Mouse (Mus musculus) kidney, adult 8-10 months (tissue): Measurements from ENCODE around the gene Agbl5.

Experiments
- DNase-seq, 2 experiments: peaks; one replicate each; pipeline ENCODE4 v3.0.0; 2022

Agbl5 gene

DNA sequence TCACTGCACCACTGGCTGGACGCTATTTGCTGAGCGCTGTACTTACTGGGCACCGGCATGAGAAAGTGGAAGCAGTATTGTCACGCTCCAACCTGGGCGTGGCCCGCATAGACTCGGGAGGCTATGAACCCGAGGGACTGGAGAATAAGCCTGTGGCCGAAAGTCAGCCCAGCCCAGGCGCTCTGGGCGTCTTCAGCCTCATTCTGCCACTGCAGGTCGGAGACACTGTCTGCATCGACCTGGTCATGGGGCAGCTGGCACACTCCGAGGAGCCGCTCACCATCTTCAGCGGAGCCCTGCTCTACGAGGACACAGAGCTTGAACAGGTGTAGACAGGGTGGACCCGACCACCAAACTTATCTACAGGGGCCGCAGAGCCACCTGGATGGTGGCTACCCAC lies 32.1 kb downstream of the Agbl5 start:
- peak; percentile 51 to 61 for DNase-seq

DNA sequence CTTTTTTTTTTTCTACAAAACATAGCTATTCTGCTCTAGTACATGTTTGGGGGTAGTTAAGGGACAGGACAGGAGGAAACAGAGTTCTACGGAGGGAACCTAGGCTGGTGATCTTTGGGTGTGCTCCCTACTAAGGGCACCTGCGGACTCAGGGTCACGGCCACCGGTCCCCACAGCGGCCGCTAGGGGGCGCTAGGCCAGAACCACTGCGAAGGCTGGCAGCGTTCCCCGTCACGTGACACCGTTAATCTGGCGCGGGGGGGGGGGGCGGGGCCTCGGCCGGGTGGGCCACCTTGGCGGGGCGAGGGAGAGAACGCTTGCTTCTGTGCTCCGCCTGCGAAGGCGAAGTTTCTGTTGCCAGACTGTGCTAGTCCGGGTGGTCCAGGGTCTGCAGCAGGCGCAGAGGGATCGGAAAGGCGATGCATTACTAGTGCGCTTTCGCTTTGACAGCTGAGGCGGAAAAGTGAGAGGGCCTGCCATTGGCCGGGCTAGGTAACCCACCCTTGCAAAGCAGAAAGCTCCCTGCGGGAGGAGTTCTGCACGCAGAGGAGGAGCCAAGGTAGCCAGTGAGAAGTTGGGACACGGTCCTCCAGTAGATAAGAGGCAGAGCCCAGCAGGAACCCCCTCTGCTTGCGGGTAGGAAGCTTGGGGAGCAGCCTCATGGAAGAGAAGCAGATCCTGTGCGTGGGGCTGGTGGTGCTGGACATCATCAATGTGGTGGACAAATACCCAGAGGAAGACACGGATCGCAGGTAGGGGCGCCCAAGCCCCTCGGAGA lies 33.0 kb downstream of the Agbl5 start, which contains the start of gene Khk:
Khk (plus strand) TSS at position 176 of the 778 bp plus-strand sequence.
- peak; percentile 91 to 93 for DNase-seq

DNA sequence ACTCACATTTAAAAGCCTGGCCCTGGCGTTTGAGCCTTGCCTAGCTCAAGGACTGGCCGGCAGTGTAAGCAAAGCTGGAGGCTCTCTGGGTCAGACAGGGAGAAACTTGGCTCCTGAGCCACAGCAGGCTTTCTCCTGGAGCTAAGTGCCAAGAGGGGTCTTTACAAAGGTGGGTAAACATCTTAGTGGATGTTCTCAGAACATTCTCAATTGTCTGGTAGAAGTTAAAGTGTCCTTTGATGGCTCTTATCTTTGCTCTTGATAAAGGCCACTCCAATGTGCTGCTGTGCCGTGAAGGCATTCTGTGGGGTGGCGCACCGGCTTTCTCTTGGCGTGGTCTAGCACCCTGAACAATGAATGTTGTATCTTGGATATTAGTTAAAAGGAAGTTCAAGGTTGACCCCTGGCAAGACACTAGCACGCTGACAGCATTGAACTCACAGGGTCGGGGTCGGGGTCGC lies 34.1 kb downstream of the Agbl5 start:
- DNase-seq, result no peak

DNA sequence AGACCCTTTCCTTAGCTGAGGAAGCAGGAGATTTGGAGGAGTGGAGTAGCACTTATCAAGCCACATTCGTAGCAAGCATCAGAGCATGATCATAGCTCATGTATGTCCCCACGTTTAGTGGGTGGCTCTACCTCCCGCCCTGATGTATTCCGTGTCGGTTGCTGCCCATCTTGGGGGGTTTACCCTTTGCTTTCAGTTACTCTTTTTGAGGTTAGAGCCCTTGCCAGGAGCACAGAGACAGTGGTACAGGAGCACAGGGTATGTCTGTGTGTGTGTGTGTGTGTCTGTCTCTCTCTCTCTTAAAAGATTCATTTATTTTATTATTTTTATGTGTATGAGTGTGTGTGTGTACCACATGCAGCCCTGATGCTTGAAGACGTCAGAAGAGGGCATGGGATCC lies 34.6 kb downstream of the Agbl5 start:
- DNase-seq, result no peak

DNA sequence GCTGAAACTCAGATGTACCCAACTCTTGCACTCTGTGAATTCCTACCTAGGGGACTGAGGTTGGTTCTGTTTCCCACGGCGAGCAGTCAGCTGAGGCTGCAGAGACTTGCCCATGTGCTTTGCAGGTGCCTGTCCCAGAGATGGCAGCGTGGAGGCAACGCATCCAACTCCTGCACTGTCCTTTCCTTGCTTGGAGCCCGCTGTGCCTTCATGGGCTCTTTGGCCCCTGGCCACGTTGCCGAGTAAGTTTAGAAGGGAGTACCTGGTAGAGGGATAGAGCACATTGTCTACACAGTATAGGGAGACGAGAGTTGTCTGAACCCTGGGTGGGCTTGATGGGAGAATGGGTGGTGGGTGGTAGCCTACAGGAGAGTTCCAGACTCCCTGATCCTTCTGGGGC lies 36.1 kb downstream of the Agbl5 start:
- DNase-seq, result no peak

DNA sequence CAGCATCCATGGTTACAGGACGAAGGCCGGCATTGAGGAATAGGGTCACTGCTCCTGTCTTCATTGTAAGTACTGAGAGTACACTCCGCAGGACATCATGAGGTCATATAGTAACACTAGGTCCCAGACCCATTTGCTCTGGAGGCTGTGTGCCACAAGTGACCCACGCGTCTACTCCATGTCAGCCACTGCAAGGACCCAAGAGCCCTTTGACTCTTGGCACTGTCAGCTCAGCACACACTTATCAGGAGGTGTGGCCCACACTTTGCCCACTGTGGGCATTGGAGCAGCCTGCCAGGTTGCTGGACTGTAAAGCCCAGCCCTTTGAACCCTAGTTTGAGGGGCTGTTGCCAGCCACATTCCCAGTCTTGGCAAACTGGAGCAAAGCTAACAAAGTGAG lies 36.7 kb downstream of the Agbl5 start:
- peak; percentile 90 to 92 for DNase-seq

DNA sequence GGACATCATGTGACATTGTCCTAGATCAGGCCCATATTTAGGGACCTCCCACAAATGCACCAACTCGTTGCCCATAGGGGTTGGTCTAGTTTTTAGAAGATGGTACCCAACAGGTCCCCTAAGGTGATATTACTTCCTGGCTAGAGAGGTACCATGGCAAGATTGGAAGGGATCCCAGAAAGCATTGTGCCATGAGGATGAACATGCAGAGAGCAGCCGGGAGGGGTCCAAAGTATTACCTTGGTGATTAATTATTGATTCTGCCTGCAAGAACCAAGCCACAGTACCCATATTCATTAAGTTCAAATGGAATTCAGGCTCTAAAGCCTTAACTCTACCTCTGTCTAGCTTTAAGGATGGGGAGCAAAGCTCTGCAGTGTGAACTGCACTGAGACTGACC lies 37.6 kb downstream of the Agbl5 start:
- peak; percentile 80 to 92 for DNase-seq

DNA sequence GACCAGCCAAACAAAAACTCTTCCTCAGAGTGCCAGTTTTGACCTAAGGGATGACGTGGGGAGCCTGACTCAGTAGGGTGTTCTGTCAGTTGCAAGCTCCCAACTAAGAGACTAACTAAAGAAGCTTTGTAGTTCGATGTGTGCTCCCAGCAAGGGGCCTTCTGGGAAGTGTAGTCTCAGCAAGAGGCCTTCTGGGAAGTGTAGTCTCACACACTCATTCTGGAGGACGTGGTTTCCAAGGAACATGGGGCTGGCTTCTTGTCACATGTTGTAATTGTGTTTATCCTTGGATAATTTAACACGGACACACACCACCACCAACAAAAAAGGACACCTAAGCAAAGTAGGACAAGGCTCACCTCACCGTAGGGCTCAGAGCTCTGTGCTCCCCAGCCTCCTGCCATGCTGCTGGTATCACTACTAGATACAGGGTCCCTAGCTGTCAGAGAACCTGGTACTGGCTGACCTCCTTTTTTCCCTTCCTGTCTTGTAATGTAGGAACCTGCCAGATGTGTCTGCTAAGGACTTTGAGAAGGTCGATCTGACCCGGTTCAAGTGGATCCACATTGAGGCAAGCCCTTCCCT lies 39.5 kb downstream of the Agbl5 start:
- DNase-seq, result peak in 1 of 2 experiments; percentile 7

DNA sequence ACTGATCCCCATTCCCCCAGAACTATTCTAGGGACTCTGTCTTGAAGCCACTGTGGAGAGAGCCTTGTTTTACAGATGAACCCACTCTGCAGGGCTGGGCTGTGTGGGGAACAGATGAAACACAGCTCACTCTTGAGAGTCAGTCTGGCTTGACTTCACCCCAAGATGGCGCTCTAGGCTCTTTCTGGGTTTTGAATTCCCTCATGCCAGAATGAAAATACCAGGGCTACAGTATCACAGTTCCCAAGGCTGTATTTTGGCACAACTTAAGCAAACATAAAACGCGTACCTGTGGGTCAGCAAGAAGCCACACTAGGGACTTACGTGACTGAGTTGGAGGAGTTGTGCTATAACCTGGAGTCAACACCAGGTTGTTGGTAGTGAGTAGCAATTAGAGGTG lies 41.6 kb downstream of the Agbl5 start:
- peak; percentile 58 to 80 for DNase-seq

DNA sequence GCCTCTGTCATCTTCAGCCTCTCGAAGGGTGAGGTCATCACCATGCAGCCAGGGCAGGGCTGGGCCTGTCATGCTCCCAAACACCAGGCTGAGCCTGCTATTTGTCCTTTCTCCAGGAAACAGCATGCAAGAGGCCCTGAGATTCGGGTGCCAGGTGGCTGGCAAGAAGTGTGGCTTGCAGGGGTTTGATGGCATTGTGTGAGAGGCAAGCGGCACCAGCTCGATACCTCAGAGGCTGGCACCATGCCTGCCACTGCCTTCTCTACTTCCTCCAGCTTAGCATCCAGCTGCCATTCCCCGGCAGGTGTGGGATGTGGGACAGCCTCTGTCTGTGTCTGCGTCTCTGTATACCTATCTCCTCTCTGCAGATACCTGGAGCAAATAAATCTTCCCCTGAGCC lies 42.4 kb downstream of the Agbl5 start:
- no peak for DNase-seq

DNA sequence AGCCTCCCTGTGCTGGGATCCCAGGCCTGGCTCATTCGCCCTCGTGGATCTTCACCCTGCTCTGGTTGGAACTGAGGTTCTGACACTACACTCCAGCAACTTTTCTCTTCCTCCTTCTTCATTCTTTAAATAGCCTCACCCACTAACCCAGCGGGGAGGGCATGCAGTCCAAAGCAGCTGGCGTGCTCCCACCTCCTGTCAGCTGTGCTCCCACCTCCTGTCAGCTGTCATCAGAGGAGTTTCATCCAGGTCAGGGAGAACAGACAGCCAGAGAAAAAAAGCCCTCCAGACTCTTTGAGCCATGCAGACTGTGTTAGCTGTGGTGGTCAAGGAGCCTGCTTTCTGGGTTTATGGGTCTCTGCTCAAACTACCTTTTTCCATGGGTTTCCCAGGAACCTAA lies 42.9 kb downstream of the Agbl5 start:
- no peak for DNase-seq

DNA sequence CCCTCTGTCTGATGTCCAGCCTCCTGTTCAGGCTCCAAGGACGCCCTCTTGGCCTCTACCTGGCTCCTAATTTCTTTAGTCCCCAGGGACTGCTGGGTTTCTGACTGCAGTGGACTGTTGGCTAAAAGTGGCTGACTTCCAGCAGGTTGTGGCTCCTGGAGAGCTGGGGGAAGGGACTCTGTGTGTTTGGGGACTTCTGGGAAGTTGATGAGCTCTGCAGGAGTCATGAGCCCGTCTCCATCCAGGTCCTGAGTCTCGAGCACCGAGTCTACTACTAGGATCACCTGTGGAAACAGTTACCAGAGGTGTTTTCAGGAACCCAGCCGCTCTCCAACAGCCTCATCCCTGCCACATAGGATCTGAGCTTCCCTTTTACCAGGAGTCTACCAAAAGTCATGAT lies 45.2 kb downstream of the Agbl5 start:
- DNase-seq, result no peak

DNA sequence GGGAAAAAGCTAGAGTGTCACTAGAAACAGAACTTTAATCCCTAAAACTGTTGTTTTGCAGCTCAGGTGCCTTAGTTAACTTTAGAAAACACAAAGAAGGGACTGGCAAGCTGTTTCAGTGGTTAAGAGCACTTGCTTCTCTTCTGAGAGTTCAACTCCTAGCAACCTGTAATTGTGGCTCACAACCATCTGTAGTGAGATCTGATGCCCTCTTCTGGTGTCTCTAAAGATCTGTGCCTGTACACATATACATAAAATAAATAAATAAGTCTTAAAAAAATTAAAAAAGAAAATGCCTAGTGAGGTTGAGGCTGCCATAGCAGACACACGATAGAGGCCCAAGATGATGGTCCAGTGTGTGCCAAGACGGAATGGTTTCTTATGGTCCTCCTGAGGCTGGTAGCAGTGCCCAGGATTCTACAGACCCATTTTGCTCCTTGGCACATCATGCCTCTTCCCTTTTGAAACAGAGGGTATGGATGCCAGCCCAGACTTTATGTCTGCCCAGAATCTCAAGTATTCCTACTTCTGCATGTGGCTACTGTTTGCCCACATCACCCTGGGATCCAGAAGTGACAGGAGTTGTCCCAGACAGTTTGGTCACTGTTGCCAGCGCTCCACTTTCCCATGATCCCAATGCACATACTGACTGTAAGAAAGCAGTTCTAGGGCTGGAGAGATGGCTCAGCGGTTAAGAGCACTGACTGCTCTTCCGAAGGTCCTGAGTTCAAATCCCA lies 46.4 kb downstream of the Agbl5 start:
- DNase-seq, result no peak

DNA sequence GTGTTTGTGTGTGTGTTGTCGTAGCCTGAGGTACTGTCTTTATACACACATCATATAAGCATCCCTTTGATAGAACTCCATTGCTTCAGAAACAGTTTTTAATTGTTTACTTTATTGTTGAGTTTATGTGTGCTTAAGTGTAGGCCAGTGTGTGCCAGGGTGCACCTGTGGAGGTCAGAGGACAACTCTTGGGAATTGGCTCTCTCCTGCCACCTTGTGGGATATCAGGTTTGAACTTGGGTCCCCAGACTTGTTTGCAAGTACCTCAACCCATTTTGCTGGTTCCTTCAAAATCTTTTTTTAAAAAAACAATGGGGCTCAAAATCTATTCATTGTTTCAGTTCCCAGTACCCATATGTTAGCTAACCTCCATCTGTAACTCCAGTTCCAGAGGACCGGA lies 54.5 kb downstream of the Agbl5 start:
- DNase-seq, result peak; percentile 48 to 62

DNA sequence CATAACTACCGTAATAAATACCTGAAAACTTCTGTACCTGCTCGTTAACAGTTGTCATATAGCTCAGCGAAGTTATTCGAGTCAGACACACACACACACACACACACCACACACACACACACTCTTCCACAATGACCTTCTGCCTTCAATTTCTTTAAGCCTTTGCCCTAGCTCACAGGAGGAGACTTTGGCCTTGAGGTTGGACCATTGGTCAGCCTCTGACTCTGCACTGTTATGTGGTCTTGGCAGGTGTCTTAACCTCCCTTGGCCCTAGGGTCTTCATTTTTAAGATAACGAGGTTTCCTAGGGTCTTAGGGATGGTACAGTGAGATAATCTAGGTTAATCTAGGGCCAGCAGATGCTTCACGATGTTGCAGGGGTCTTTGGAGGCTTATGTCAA lies 55.9 kb downstream of the Agbl5 start:
- peak in 1 of 2 experiments; percentile 65 for DNase-seq

DNA sequence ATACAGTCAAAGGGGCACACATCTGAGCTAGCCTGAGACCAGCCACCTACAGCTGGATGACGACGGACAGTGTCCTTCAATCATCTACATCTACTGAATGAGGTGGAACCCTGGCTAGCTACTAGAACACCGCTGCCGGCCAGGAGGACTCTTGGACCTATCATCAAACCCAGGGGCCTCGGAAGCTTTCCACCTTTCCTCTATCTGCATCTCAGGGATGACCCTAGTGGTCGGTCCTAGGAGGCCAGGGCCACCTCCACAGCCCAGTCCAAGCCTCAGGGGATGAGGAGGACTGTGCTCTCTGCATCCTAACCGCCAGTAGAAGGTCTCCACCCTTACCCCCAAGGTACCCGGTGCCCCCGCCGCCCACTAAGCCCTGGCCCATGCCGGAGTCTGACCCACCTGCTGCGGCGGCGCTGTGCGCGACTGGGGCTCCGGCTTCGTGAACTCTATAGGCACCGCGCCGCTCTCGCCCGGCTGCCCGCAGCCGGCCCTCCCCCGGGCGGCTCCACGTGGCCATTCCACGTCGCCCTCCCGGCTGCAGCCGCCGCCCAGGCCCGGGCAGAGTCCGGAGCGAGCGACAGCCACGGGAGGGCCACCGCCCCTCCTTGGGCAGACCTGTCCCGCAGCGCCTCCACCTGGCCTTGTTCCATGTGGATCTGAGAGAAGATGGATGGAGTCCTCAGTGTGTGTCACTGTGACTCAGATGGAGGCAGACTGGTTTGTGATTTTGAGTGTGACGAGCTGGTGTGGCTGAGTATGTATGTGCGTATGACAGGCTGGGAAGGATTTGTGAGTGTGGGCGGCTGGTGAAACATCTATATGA lies 56.7 kb downstream of the Agbl5 start, which contains the start of gene Cgref1:
Cgref1 (minus strand) TSS at position 636 of the 826 bp plus-strand sequence.
- DNase-seq, result peak; percentile 75 to 78

DNA sequence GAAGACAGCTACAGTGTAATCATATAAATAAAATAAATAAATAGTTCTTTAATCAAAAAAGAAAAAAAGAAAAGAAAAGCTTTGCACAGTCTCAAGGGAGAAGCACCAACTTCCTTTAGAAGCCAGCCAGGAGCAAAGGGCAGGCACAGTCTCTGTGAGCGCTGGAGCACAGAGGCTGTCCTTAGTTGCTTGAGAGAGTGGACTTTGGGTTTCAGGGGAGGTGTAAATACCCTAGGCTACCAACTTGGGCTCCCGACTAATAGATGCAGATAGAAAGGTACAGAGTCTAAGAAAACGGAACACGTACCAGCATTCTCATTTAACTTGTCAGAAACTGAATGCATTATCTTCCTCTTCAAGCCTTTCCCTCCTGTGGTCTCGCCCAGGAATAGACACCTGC lies 60.1 kb downstream of the Agbl5 start:
- DNase-seq, result peak; percentile 72 to 81

DNA sequence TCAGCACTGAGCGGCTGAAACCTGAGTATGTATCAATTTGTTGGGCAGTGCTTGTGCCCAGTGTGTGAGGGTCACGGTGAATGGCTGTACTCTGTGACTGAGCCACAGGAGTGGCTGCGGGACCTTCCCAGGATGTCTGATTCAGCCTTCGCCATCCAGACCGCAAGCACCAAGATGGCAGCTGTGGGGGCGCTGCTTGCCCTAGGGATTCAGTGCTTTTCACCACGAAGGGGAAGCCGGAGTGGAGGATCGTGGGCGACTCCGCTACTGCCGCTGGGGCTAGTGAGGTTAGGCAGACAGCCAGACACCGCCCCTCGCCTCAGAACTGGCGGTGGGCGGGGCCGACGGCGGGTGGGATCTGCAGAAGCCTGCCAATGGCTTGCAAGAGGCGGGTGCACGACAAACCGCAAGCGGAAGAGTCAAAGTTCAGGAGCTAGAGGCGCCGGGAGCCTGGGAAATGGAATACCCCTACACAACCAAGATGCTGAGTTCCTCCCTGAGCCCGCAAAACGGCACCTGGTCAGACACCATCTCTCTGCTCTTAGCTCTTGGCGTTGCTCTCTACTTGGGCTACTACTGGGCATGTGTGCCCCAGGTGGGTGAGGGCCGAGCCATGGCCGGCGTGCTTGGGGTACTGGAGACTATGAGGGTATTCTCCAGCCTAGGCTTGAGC lies 61.3 kb downstream of the Agbl5 start:
- peak; percentile 94 to 96 for DNase-seq

DNA sequence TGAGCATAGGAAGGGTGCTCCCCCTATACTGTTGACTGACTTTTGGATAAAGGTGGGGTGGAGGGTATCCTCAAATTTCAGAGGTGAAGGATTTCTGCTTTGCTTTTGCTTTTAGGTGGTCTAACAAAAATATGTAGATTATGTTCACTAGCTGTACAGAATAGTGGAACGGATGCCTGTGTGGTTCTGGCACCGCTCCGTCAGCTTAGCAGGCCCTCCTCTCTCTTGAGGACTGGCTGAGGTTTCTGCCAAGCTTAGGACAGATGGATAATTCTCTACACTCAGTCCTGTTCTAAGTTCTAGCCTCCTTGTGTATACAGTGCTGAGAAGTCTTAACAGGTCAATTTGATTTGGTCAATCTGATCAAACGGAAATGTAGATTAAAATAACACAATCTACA lies 62.0 kb downstream of the Agbl5 start:
- DNase-seq, result no peak

DNA sequence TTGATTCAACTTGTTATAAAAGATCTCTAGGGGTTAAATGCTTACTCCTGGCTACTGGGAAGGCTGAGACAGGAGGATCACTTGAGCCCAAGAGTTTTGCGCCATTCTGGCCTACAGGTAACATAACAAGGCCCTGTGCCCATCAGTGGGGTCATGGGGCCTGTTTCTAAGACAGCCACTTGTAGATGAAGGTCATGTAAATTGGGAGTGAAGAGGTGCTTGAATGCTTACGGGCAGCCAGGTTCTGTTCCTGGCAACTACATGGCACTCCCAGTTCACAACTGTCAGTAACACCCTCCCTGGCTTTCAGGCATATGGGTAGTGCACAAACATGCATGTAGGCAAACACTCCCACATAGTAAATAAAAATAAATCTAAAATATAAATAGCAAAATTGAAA lies 62.4 kb downstream of the Agbl5 start:
- no peak for DNase-seq

DNA sequence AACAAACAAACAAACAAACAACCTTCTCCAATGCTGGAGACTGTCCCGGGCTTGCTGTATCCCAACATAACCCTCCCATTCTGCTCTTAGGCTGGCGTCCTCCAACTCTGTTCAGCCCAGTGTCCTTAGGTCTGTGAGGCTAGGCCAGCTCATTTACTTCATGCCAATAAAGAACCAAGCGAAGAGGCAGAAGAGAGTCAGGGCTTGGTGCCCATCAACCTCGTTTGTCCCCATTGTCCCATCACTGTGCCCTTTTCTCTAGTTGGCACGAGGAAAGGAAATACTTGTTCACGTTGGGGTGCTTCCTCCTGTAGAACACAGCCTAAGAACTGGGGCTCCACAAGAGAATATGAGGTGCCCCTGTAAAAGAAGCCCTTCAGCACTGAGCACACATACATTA lies 63.2 kb downstream of the Agbl5 start:
- no peak for DNase-seq

DNA sequence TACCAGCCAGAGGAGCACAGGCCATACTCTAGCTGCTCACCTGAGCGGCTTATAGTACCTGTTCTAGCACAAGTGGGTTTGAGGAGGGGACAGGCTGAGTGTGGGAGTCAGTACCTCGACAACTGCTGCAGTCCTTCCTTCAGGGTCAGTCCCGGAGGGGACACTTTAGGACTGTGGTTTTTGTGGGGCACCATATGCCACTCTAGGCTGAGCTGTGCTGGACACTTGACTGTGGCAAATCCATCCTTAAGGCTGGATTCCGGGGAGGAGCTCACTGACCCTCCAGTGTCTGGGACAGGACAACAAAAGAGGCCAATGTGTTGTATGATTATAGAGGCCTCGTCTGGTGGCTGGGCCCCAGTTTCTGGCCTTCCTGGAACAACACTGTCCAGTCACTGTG lies 64.1 kb downstream of the Agbl5 start:
- no peak for DNase-seq
